Mouse (Mus musculus) gastrocnemius, postnatal 25 days (tissue): ENCODE results near the gene Rubcnl. TPM values are rescaled to one million over a fixed set of nuclear protein-coding genes. Genes with fewer than 3 reads are reported as not detected.

Source experiments
- DNase-seq: peaks from one replicate; pipeline ENCODE4 v3.0.0; 2022
- long read RNA-seq, 2 experiments: library from polyadenylated mRNA; stranded (forward); transcript quantifications; one replicate each; pipeline ENCODE4 v2.0.0; 2021
- total RNA-seq, 2 experiments: library from RNA; stranded (reverse); gene quantifications; 1 replicate in 1 of 2; 2 replicates in 1 of 2; pipeline ENCODE4 v1.2.3; 2021

The Rubcnl gene
- under 1 TPM in 1 of 2 experiments, not detected in 1; 0.10 TPM for total RNA-seq
- long read RNA-seq, experiment 1, result 0 reads
- long read RNA-seq, experiment 2, result 0 reads

DNA sequence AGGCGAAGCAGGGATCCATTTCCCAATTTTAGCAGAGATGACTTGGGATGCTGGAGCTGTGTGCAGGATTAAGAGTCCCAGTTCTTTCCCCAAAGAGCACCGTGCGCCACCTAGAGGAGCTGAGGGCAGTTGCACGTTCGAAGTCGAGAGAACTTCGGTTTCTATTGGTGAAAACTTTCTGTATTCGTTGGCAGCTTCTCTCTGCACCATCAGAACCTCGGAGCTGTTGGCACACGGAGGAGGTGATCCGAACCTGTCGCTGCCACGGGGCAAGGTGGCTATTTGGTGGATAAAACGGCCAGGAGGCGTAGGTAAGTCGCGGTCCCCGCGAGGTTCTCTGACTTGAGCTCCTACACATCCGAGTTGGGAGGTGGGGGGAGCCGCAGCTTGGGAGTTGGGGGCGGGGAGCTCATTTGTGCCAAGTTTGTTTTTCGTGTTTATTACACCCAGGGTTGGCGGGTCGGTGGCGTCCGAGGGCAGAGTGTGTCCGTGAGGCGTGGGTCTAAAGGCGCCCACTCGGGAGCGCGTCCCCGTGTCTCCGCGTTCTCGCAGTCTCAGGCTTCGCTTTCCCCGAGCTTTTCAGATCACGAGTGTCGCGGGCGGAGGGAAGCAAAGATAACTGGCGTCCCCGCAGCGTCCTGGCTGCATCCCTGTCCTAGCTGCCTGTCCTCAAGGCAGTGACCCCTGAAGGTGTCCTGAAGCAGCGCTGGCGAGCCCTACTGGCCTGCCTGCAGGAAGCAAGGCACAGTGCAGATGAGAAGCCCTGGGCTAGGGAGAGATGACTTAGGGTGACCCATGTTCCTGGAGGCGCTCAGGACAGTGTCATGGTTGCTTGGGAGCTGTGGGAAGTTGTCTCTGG lies at the start of gene Rubcnl:
TSS of gene Rubcnl (plus strand) at position 172 of the 859 bp plus-strand sequence.
- DNase-seq, result peak; percentile 34

DNA sequence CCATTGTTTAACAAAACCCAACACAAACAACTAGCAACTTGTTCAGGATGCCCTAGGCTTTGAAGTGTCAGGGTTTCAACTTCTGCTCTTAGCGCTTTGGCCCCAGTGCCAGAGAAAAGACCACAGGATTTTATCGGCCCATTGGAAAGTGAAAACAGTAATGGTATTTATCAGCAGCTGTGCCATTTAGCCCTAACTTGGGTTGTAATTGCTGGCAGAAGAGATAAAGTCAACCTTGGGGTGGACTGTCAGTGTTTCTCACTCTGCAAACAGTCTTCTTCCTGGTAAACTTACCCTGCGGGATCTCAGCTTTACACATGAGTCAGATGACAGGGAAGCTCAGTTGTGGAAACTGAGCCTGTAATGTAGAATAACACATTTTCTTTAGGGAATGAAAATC lies 43.6 kb upstream of the Rubcnl start:
- no peak for DNase-seq

DNA sequence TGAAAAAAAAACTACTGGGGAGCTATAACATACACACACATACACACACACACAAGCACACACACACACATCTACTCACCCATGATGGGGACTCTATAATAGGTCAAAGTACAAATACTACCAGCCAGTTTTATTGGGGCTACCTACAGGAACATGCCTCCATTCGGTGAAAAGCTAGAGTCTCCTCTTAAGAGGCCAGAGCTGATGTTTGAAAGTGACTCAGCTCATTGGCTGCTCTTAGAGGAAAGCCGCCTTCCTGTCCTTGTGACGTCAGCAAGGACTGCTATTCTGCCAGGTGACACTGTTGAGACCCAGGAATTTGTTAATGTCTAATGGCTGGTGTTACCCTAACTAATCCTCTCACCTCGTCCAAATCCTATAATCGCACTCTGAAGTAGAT lies 43.1 kb upstream of the Rubcnl start:
- no peak for DNase-seq

DNA sequence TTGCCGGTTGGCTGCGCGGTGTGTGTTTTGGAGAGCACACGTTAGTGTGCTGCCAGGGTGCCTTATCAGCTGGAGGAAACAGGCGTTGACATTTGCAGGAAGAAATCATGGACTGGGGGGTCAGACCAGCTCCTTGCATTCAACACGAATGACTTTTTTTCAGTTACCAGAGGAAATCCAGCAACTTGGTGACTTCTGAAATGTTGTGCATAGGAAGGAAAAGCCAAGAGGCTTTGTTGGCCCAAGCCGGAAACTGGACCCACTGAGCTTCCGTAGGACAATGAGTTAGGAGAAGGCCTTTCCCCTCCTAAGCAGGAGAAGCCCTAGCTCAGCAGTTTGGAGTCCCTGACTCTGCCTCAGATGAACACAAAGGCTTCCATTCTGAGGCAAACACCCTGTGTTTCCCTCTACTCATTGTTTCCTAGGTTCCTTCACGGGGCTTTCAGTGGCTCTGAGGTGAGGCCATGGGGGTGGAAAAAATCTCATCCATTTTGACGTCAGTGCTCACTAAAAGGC lies 41.6 kb upstream of the Rubcnl start:
- DNase-seq, result no peak

DNA sequence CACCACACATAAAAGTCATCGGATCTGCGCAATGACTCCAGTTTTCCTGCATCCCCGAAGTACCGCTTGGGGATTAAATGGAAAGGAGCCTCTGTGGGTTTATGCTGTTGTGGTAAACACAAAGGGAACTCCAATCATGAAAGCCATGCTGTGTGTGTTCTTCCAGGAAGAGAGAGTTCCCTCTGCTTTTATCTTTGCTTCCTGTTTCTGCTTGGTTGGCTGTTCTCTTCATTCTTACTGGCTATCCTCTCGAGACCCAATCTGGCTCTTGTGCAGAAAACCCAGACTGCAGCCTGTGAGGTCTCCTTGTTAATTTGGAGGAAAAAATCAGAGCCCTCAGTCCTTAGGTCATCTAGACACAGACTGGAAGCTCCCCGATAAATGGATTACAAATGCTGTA lies 38.9 kb upstream of the Rubcnl start:
- no peak for DNase-seq

DNA sequence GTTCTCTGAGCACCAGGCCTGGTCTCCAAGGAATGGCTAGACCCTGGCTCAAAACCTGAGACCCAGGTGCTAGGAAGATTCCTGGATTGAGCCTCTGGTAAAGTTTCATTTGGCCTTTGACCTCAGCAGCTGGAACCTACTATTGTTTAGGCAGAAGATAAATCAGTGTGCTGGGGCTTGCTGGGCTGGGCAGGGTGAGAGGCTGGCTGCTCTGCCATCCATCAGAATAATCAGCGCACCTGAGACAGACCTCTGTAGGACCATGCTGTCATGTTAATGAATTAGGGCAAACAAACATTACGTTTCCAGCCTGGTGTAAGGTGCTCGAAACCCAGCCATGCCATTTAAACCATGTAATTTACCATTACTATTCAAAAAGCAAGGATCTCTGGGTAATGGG lies 34.8 kb upstream of the Rubcnl start:
- no peak for DNase-seq

DNA sequence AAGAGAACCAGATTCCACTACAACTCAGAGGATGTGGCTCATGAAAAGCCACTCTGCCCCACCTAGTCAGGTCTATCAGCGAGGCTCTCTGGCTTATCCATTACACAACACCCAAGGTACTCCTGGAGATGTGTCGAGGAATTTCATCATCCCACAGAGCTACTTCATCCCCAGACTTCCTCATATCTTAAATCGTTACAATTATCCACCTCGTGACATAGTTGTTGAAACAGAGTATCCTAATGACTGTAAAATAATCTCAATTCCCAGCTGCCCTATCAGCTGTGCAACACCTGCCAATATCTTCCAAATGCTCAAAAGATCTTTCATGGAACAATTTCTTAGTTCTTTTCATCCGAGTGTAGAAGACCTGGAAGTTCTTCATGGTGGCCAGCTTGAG lies 32.7 kb upstream of the Rubcnl start:
- DNase-seq, result no peak

DNA sequence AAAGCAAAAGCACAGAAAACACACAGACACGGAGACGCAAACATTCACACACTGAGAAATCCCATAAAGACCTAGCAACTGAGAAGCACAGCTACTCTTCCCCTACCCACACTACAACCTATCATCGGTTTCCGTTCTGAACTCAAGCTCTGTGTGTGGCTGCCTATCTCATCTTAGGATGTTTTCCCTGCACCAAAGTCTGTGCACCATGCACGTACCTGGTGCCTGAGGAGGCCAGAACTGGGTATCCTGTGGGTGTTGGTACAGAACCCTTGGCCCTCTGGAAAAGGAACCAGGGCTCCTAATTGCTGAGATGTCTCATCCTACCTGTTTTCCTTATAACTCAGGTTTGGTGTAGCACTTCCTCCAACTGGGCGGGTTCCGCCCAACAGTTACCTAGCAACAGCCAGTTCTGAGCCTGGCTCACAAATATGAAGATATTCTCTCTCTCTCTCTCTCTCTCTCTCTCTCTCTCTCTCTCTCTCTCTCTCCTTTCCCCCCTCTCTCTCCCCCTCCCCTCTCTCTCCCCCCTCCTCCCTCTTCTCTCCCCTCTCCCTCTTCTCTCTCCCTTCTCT lies 30.9 kb upstream of the Rubcnl start:
- DNase-seq, result no peak

DNA sequence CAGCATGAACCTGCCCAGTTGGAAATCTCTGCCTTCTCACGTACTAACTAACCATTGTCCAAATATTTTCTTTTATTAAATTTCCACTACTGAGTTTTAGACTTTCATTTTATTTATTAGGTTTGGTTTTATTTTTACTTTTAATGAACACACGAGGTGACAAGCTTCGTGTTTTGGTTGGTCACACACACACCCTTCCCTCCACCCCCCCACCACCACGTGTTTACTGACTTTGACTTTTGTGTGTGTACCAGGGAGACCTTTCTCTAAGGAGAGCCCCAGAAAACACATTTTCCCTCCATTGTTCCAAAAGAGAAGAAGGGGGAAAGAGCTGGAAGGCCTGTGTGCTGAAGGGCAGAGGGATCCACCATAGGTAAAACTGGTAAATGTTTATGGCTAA lies 30.2 kb upstream of the Rubcnl start:
- no peak for DNase-seq

DNA sequence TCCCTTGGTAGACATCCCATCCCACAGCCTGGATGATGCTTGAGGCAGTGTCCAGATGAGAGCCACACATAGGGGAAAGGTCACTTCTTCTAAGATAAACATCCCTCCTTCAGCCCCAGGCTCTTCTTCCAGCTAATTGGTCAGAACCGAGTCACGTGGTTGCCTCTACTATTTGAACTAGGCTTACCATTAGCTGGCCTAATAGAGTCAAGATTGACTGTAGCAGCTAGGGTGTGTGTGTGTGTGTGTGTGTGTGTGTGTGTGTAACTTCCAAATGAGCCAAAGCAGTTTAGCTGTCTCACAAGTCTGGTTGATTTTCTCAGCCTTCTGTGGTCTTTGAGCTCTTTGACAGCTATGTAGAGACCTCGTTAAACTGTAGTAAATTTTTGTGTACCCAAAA lies 29.3 kb upstream of the Rubcnl start:
- DNase-seq, result no peak

DNA sequence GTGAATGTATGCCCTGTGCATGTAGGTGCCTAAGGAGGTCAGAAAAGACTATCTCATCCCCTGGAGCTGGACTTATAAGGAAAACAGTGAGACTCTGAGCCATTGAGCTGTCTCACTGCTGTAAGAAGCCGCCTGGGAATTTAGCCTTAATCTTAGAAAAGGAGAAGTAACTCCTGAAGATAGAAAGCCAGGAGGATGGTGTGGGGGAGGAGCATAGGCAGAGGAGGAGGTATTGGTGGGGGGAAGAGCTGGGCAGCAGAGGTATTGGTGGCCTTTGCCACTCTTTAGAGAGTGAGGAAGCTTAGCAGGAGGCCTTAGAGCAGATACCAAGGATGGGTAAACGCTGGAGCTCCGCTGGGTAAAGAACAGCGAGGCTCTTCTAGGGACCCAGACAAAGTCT lies 26.5 kb upstream of the Rubcnl start:
- no peak for DNase-seq

DNA sequence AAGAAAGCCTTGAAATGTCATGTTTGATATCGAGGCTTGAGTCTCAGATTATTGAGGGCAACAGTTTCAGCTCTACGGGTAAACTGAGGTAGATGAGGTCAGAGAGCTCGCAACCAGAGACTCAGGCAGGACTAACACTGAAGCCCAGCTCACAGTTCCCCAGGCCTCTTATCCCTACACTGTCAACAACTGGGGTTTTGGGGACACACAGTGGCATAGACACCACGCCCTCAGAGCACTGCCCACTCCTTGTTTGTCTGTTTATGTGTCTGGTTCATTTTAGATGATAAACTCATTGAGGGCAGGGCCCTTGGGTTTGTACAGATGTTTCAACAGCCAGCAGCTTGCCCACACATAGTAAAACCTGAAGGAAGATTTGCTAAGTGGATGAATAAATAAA lies 25.9 kb upstream of the Rubcnl start:
- no peak for DNase-seq

DNA sequence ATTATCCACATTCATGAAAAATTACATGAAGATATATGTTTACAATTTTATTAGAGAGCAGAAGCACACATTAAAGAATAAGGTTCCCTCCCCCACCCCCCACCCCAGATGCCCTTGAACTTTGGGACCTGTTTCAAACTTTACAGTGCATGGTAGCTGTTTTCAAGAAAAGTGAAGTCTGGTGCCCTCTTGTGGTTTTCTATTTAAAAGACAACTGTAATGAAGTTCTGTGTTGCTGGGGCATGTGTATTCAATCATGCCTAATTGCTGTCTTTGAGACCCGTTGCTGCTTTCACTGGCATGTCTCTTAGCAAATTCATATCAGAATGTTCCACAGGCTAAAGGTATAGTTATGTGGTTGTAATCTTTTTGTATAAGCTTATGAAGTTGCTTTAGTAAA lies 25.3 kb upstream of the Rubcnl start:
- DNase-seq, result no peak

DNA sequence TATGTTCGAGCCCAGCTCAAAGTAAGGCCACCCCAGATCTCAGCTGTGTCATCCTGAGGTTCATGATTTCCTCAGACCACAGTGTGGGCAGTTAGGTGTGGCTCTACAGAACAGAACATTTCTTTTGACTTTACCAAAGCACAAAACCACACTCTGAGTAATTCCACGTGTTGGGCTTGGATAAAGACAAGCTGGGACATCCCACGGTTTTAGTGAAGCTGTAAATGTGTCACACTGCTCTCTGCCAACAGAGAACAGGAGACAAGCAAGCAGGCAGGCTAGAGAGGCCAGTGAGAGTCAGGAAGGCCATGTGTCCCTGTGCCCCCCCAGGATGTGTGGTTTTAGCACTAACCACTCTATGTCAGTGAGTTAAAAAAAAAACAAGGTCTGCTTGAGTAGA lies 19.3 kb upstream of the Rubcnl start:
- DNase-seq, result no peak

DNA sequence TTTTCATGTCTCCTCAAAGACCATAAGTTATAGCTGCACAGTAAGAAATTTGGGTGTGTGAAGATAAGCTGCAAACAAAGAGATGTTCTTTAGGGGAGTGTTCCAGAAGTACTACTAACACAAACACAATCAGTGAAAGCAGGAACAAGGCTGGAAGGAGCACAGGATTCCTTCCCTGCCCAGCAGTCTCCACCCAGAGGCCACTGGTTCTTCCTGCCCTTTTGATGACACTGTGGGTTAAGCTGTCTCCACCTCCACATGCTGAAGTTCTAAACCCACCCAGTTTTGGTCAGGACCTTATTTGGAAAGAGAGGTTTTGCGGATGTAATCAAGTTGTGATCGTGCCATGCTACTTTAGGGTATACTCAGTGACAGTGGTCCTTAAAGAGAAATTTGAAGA lies 18.8 kb upstream of the Rubcnl start:
- no peak for DNase-seq

DNA sequence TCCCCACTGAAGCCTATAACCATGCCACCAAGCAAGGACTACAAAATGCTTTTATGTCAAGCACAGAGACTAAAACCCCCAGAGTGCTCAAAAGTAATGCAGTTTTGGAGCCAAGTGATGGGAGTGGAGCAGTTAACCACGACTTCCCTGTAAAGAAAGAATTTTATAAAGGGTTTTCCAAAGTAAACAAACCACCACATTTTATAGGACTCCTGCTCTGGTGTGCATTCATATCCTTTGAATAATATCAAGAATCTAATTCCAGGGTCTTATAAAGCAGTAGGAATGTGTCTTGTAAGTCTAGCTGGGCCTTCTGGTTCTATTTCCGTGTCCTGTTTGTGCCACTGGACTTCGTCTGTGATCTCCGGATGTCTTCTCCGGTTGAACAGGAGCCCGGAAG lies 14.5 kb upstream of the Rubcnl start:
- DNase-seq, result no peak

DNA sequence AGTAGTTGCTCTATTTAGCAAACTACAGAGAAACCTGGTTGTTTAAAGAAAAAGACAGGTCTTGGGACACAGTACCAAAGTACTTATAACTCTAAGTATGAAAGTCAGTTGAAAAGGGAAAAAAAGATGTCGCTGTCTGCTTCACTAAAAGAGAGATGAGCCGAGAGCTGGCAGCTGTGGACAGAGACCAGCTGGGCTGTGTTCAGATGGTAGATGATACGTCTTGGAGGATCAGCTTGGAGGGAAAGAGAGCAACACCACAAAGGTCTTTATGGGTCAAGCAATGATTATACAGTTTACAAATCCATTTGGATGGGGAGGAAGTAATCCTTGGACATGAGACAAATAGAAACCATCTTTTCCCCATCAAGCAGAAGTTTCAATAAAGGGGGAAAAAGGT lies 12.5 kb upstream of the Rubcnl start:
- DNase-seq, result no peak

DNA sequence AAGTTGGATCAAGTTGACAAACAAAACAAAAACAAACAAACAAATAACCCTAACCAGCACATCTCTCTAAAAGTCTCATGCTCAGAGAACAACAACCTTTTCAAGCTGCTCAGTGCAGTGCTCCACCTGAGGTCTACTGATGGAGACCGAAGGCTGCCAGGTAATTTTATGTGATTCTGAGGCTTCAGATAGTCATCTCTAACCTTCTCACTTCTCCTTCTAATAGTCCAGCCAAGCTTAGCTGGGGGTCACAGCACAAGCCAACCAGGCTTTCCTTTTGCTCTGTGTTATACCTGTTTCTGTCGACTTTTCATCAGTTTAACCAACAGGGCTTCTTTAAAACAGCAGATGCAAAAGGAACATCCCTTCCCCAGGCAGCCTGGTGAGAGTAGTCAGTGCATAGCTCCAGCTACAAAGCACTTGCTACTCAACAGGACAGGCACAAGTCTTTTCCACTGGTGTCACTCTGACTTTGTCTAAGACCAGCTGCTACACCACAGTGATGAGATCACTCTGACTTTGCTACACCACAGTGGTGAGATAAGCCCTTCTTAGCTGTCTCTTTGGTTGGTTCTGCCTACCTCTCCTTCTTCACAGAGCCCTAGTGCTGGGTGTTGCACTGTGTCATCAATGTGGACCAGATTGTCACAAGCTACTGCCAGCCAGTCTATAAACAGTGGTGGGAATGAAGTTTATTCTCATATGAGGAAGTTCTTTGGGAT lies 10.2 kb upstream of the Rubcnl start:
- no peak for DNase-seq

DNA sequence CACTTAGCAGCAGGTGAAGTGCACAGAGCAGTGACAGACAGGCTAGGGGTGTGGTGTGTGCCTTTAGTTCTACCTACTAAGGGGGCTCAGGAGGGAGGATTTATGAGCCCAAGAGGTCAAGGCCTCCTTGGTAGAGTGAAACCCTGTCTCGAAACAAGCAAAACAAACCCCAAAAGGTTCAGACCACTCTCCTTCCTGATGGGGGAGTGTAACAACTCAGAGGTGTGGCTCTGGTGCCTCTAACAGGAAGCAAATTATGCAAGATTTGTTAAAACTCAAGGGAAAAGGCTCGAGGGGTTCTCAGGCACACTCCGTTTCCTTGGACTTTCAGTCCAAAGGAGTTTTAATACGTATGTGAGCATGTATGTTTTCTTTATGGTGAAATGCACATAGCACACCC lies 5.5 kb upstream of the Rubcnl start:
- DNase-seq, result no peak

DNA sequence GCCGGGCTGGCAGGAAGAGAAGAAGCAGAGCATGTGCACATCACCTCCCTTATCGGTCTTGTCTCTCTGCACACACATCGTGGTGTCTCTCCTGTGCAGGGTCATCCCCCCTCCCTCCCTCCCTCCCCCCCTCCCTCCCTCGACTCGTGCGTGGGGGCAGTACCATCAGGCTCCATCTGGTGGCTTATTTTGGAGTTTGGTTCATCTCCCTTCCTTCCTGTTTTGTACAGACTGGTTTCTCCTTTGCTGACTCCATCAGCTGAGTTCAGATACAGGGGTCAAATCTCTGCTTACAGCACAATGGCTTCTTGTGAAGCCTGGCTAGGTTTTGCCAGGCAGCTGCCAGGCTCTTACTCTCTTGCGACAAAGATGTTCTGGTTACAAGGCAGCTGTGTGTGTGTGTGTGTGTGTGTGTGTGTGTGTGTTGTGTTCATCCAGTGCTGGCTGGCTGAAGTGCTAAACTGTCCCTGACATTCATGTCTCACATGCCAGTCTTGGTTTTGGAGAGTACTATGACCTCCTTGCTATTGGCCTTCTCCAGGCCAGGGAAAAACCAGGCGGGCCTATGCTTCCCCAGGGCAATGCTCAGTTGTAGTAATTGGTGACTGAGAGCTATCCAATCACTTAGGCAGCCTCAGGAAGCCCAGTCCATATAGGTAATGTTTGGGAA lies 4.7 kb upstream of the Rubcnl start:
- no peak for DNase-seq

DNA sequence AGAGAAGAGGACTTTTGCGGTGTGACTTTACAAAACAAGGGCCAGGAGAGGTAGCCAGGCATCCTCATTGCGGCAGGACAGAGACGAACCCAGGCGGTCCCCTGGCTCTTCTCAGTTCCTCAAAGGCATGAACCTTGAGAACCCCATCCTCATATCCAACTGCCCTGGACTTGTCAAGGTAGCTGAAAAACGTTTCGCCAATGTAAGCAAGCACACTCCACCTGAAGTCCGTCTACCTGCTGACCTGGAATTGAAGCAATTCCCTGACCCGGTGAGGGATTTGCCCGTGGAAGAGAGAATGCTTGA lies 841 bp downstream of the Rubcnl start:
- no peak for DNase-seq

DNA sequence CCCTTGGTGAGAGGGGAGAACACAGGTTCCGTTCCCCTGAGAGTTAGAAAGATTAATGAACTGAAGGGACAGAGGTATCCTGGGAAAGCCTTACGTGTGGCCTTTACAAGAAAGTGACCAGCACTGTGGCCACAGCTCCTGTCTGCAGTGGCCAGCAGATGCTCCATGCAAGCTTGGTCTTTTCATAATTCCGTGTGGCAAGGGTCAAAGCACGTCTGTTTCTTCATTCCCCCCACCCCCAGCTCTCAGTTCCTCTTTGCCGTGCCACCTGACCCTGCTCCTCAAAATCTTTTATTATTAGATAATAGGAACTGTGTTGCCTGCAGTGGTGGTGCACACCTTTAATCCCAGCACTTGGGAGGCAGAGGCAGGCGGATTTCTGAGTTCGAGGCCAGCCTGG lies 1.4 kb downstream of the Rubcnl start:
- no peak for DNase-seq
